Mouse (Mus musculus): ENCODE measurements around the gene Gmpr. TPM values are rescaled to one million over a fixed set of nuclear protein-coding genes. Genes with fewer than 3 reads are reported as not detected.
A peak's percentile ranks its signal among the peaks of the same experiment; 100 is the strongest.

Gene Gmpr
- polyA plus RNA-seq, 1 experiment from 2014 or later: 50.5 TPM

- H3K27ac ChIP-seq: no peak overlapping the region
- no peak overlapping the region for H3K4me3 ChIP-seq (replicated peaks)
- no peak overlapping the region for H3K4me2 ChIP-seq
- H3K9me3 ChIP-seq: no peaks in the 10 kb centered on the region
- no peak for ATAC-seq (ENCODE audit: insufficient read depth, low FRiP score, low read depth)
- WGBS: 75% methylated on average over 6 of the region's 6 CpGs
- H3K27me3 ChIP-seq (replicated peaks): no peaks in the 10 kb centered on the region
- H3K4me1 ChIP-seq: peaks cover 27% of the 10 kb centered on the region
- no peaks in the 10 kb centered on the region for H3K36me3 ChIP-seq
- H3K9ac ChIP-seq: no peak overlapping the region
These were observed 2.1 kb downstream of the Gmpr start for GRCm38 (mm10) chr13:45509366-45509765.

- Histone ChIP-seq H3K4me2 (no peak overlapping the region), H3K27ac (peak overlapping the region; percentile 52), H3K4me1 (peaks cover 44% of the 10 kb centered on the region), H3K27me3 (replicated peaks) (no peaks in the 10 kb centered on the region), H3K9ac (no peak overlapping the region), H3K4me3 (replicated peaks) (no peak overlapping the region), H3K9me3 (no peaks in the 10 kb centered on the region), H3K36me3 (no peaks in the 10 kb centered on the region)
- WGBS: 63% methylated on average over 6 of the region's 6 CpGs
- peak; percentile 43; the same call in 1 of the 2 replicates for ATAC-seq (ENCODE audit: insufficient read depth, low FRiP score, low read depth)
These were observed 4.6 kb downstream of the Gmpr start for GRCm38 (mm10) chr13:45511706-45512435.

GRCm38 (mm10) chr13:45512531-45512930 lies 5.3 kb downstream of the Gmpr start:
- 71% methylated on average over 8 of the region's 8 CpGs for WGBS

GRCm38 (mm10) chr13:45513009-45513984 lies 6.1 kb downstream of the Gmpr start:
- no peaks in the 10 kb centered on the region for H3K9me3 ChIP-seq
- 61% methylated on average over 12 of the region's 12 CpGs for WGBS
- no peaks in the 10 kb centered on the region for H3K27me3 ChIP-seq (replicated peaks)
- no peak overlapping the region for H3K4me2 ChIP-seq
- no peak overlapping the region for H3K4me3 ChIP-seq (replicated peaks)
- H3K27ac ChIP-seq: peak overlapping the region; percentile 52
- no peaks in the 10 kb centered on the region for H3K36me3 ChIP-seq
- H3K4me1 ChIP-seq: peaks cover 41% of the 10 kb centered on the region
- no peak overlapping the region for H3K9ac ChIP-seq
- no peak for ATAC-seq (ENCODE audit: insufficient read depth, low FRiP score, low read depth)

More at GRCm38 (mm10) chr13:45512531-45512930, 5.3 kb downstream of the Gmpr start:
- Histone ChIP-seq H3K4me1 (peaks cover 48% of the 10 kb centered on the region), H3K4me2 (no peak overlapping the region), H3K9me3 (no peaks in the 10 kb centered on the region), H3K9ac (no peak overlapping the region), H3K27ac (peak overlapping the region; percentile 52), H3K27me3 (replicated peaks) (no peaks in the 10 kb centered on the region), H3K36me3 (no peaks in the 10 kb centered on the region), H3K4me3 (replicated peaks) (no peak overlapping the region)
- no peak for ATAC-seq (ENCODE audit: insufficient read depth, low FRiP score, low read depth)

- no peak overlapping the region for H3K4me3 ChIP-seq (replicated peaks)
- H3K36me3 ChIP-seq: no peaks in the 10 kb centered on the region
- no peaks in the 10 kb centered on the region for H3K27me3 ChIP-seq (replicated peaks)
- no peaks in the 10 kb centered on the region for H3K9me3 ChIP-seq
- H3K9ac ChIP-seq: no peak overlapping the region
- H3K27ac ChIP-seq: no peak overlapping the region
- H3K4me1 ChIP-seq: peaks cover 37% of the 10 kb centered on the region
- no peak overlapping the region for H3K4me2 ChIP-seq
- no peak for ATAC-seq (ENCODE audit: insufficient read depth, low FRiP score, low read depth)
- WGBS: 87% methylated on average over 5 of the region's 5 CpGs
These were observed 6.9 kb downstream of the Gmpr start for GRCm38 (mm10) chr13:45514115-45514514.

- Histone ChIP-seq H3K9me3 (no peaks in the 10 kb centered on the region), H3K27me3 (replicated peaks) (no peaks in the 10 kb centered on the region), H3K4me2 (no peak overlapping the region), H3K9ac (no peak overlapping the region), H3K27ac (peak overlapping the region; percentile 54; the same call in 1 of the 2 replicates), H3K4me3 (replicated peaks) (no peak overlapping the region), H3K36me3 (0 out of 2 replicates have a peak, but pooled peaks cover under 1% of the 10 kb centered on the region), H3K4me1 (peaks cover 37% of the 10 kb centered on the region)
- ATAC-seq (ENCODE audit: insufficient read depth, low FRiP score, low read depth): no peak
- 36% methylated on average over 8 of the region's 8 CpGs for WGBS
These were observed 7.7 kb downstream of the Gmpr start for GRCm38 (mm10) chr13:45514832-45515422.

- no peaks in the 10 kb centered on the region for H3K9me3 ChIP-seq
- WGBS: 12% methylated on average over 24 of the region's 24 CpGs
- peak overlapping the region; percentile 42 for H3K27ac ChIP-seq
- H3K4me3 ChIP-seq (replicated peaks): peak overlapping the region; percentile 23
- peaks cover 37% of the 10 kb centered on the region for H3K4me1 ChIP-seq
- H3K4me2 ChIP-seq: peak overlapping the region; percentile 56
- H3K36me3 ChIP-seq: 0 out of 2 replicates have a peak, but pooled peaks cover 4% of the 10 kb centered on the region
- H3K27me3 ChIP-seq (replicated peaks): no peaks in the 10 kb centered on the region
- no peak overlapping the region for H3K9ac ChIP-seq
- ATAC-seq (ENCODE audit: insufficient read depth, low FRiP score, low read depth): 0 out of 2 replicates have a peak, but pooled peaks have one; percentile 24
These were observed 9.5 kb downstream of the Gmpr start for GRCm38 (mm10) chr13:45516501-45517393.

- H3K4me3 ChIP-seq (replicated peaks): no peak overlapping the region
- H3K9ac ChIP-seq: no peak overlapping the region
- 0 out of 2 replicates have a peak, but pooled peaks cover 5% of the 10 kb centered on the region for H3K4me1 ChIP-seq
- no peaks in the 10 kb centered on the region for H3K27me3 ChIP-seq (replicated peaks)
- H3K4me2 ChIP-seq: no peak overlapping the region
- no peak overlapping the region for H3K27ac ChIP-seq
- H3K36me3 ChIP-seq: 0 out of 2 replicates have a peak, but pooled peaks cover 4% of the 10 kb centered on the region
- 61% methylated on average over 3 of the region's 3 CpGs for WGBS
- no peak for ATAC-seq (ENCODE audit: insufficient read depth, low FRiP score, low read depth)
- no peaks in the 10 kb centered on the region for H3K9me3 ChIP-seq
These were observed 17.1 kb downstream of the Gmpr start for GRCm38 (mm10) chr13:45524305-45524704.

GRCm38 (mm10) chr13:45524791-45525435 lies 17.7 kb downstream of the Gmpr start:
- no peak overlapping the region for H3K4me2 ChIP-seq
- ATAC-seq (ENCODE audit: insufficient read depth, low FRiP score, low read depth): no peak
- 0 out of 2 replicates have a peak, but pooled peaks cover 3% of the 10 kb centered on the region for H3K36me3 ChIP-seq
- H3K27me3 ChIP-seq (replicated peaks): no peaks in the 10 kb centered on the region
- no peak overlapping the region for H3K27ac ChIP-seq
- WGBS: 93% methylated on average over 6 of the region's 6 CpGs
- H3K9me3 ChIP-seq: no peaks in the 10 kb centered on the region
- 0 out of 2 replicates have a peak, but pooled peaks cover 5% of the 10 kb centered on the region for H3K4me1 ChIP-seq
- H3K9ac ChIP-seq: no peak overlapping the region
- no peak overlapping the region for H3K4me3 ChIP-seq (replicated peaks)

- H3K9me3 ChIP-seq: no peaks in the 10 kb centered on the region
- H3K4me3 ChIP-seq (replicated peaks): no peak overlapping the region
- H3K4me2 ChIP-seq: no peak overlapping the region
- H3K9ac ChIP-seq: no peak overlapping the region
- WGBS: 67% methylated on average over 7 of the region's 7 CpGs
- 0 out of 2 replicates have a peak overlapping the region, but pooled peaks have one; percentile 12 for H3K27ac ChIP-seq
- ATAC-seq (ENCODE audit: insufficient read depth, low FRiP score, low read depth): no peak
- peaks cover 13% of the 10 kb centered on the region for H3K4me1 ChIP-seq
- H3K27me3 ChIP-seq (replicated peaks): no peaks in the 10 kb centered on the region
- H3K36me3 ChIP-seq: no peaks in the 10 kb centered on the region
These were observed 19.0 kb downstream of the Gmpr start for GRCm38 (mm10) chr13:45526230-45526629.

Data from stomach, embryonic 15.5 days (tissue).